Mouse (Mus musculus): ENCODE data around the gene Alpk1.

Alpk1 gene

DNA sequence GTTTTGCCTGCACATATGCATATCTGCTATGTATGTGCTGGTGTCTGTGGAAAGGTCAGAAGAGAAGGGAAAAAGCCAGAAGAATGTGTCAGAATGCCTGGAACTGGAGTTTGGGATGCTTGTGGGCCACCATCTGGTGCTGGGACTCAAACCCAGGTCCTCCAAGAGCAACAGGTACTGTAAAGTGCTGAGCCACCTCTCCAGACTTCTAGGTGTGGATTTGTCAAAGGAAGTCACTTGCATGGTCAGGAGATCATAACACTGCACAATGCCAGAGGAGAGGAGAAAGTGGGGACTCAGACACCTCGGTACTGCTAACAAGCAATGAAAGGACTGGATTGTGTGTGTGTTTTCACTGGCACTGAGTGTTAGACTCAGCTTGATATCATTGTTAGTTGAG is 150.1 kb downstream of the Alpk1 start:
- no peak for DNase-seq (ENCODE audit: low spot score in 2 of 2)

DNA sequence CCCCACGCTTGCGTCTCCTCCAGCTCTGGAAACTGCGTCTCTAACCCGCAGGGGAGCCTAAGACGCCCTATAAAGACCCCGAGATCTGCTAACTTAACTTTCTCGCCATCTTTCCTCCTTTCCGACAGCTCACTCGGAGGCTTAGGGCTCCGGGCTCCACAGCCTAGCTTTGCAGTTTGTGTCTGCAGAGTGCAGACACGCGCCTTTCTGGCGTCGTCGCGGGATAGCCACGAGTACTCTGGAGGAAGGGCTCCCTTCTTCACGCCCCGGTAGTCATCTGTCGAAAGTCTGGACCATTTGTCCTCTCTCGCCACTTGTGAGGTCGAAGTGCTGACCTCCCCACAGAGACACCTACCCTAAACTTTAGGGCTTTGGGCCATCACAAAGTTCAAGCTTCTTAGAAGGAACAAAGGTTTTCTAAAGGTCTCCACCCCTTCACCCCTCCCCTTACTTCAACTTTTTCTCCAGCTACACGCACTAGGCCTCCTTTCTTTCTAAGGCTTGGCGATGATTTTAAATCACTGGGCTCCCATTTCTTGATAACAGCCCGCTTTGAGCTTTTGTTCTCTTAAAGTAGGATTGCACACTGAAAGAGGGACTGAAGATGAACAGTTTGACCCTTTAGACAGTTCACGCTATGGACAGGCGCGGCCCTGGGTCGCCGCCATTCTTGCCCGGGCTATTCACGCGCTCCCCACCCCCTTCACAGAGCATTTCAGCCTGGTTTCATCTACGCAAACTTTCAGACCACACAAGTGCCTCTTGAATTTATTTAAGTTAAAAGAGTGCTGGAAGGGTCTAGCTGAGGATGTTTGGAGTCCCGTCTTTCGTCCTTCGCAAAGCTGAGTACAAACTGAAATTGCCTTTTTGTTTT is 151.8 kb downstream of the Alpk1 start:
- no peak for DNase-seq (ENCODE audit: low spot score in 2 of 2)

DNA sequence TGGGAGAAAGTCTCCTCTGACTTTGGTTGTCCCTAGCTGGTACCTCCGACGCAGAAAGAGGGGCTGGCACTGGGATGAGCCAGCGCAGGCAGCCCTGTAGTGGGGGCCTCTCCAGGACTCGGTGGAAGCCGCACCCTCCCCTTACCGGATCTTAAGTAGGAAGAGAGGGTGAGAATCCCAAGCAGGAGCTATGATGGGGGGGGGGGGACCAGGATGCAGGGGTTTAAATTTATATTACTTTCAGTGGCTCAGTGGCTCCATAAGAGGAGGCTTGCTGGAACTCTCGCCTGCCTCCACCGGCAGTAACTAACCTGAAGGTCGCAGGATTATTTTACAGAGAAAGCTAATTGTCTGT is 152.4 kb downstream of the Alpk1 start:
- DNase-seq (ENCODE audit: low spot score in 2 of 2) = no peak

DNA sequence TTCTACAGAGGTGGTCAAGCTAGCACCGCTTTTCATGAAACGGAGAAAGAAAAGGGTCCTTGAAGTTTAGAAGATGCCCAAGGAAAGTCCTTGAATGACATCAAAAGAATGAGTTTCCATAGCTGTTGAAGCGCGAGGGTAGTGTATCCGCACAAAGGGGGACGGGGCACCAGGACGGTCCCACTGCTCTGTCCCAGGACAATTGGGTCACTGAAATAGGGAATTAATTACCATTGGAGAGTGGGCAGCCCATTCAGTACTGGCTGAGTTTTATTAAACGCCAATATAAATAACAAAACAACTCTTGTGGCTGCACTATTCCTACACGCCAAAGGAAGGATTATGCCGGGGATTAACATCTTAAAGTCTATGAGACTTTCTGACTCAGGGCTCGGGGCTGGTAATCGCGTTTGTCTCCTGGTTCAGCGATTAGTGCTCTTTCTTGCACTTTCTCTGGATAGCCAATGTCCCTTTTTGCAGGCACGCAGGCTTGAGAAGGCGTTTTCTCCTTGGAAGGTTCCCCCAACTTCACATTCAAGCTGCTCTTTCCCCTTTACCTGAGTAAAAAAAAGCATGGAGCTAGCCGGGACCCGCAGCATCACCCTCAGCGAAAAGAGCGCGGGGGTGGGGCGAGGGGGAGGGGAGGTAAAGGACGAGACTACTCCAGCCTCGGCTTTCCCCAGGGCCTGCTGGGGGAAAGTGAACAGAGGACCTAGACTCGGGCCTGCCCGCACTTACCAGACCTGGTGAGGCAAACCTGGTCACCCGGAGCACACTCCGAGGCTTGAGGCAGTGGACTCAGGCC is 153.0 kb downstream of the Alpk1 start:
- DNase-seq (ENCODE audit: low spot score in 2 of 2) = no peak

DNA sequence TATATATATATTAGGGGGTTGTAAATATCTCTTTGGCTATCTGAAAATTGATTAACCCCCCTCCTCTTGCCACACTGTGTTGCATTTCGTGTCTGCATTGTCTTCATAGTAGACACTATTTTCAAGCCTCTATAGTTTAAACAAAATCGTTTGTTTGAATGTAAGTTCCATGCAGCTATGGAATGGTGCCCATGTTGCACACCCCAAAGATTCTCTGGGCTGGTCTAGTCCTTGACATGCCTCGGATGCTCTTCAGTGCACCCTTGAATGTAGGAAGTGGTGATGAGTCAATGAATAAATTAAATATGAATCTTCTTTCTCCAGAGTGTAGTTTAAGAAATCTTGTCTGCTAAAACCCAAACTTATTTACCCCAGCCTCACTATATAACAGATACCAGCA is 153.8 kb downstream of the Alpk1 start:
- no peak for DNase-seq (ENCODE audit: low spot score in 2 of 2)

DNA sequence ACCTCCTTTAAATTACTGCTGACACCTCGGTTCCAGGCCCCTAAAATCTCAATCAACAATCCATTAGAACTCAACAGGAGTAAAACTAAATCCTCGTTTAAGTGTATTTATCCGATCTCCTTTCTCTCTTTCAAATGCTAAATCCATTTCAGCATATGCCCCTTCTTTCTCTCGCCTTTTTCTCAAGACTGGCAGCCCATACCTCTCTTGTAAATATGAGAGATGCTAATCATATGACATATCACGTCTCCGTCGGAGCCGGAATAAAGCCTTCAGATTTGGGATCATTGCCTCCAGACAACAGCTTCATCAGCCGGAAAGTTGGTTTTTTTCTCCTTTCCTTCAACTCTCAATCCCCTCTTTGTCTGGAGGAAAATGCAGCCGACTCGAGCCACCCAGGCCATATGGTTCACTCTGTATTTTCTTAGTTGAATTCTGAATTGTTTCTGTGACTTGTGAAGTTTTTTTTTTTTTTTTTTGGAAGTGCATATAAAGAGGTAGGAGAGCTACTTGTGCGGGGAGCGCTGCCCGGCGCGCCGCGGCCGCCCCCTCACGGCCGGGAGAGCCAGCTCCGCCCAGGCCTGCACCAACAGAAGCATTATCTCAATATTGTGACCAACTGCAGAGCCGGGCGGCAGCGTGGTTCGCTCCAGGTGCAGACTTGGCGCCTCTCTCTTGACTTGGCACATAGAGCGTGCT is 154.5 kb downstream of the Alpk1 start:
- DNase-seq (ENCODE audit: low spot score in 2 of 2) = no peak

DNA sequence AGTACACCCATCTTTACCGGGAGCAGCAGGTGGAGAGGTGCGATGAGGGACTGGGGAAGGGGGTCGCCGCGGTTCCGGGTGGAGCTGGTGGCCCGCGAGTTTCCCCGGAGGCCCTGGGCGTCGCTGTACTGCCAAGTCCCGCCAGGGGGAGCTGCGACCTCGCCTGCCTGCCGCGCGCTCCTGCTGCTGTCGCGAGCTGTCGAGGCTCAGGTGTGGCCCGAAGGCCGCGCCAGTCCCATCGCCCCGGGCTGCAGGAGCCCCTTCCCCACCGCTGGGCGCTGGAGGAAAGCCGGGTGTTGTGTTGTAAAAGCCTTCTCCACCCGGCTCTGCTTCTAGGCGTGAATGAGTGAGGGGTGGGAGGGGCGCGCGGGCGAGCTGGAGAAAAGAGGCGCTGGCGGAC is 155.0 kb downstream of the Alpk1 start:
- DNase-seq (ENCODE audit: low spot score in 2 of 2) = peak; percentile 62 to 87

All from thymus, postnatal 10 days (tissue).